Mouse (Mus musculus): ENCODE results near the gene Ank2. TPM values are rescaled to one million over a fixed set of nuclear protein-coding genes. Genes with fewer than 3 reads are reported as not detected.
"Not testable (repeated sequence)": the region's sequence is repeated elsewhere in the genome, so short reads cannot be mapped to it uniquely, and the experiment has no call there.

The Ank2 gene
- total RNA-seq, 2 experiments from 2014 or later, result 56.9 to 95.8 TPM

- DNase-seq, result no peak
Observed at GRCm38 (mm10) chr3:127350602-127351362, 148.4 kb downstream of the Ank2 start.

- DNase-seq, result no peak
Observed at GRCm38 (mm10) chr3:127348926-127349325, 150.2 kb downstream of the Ank2 start.

- DNase-seq, result no peak
Observed at GRCm38 (mm10) chr3:127345860-127346459, 153.2 kb downstream of the Ank2 start.

GRCm38 (mm10) chr3:127341300-127341699 is 157.8 kb downstream of the Ank2 start:
- DNase-seq, result no peak

- no peak for DNase-seq
Observed at GRCm38 (mm10) chr3:127334876-127335275, 164.3 kb downstream of the Ank2 start.

GRCm38 (mm10) chr3:127331562-127331961 is 167.6 kb downstream of the Ank2 start:
- DNase-seq, result no peak

GRCm38 (mm10) chr3:127326355-127326754 is 172.8 kb downstream of the Ank2 start:
- DNase-seq, result no peak

GRCm38 (mm10) chr3:127322870-127323269 is 176.3 kb downstream of the Ank2 start:
- peak; percentile 67 for DNase-seq

- DNase-seq, result no peak
Observed at GRCm38 (mm10) chr3:127321645-127322044, 177.5 kb downstream of the Ank2 start.

- not testable (repeated sequence) for DNase-seq
Observed at GRCm38 (mm10) chr3:127321031-127321430, 178.1 kb downstream of the Ank2 start.

GRCm38 (mm10) chr3:127320311-127320710 is 178.8 kb downstream of the Ank2 start:
- no peak for DNase-seq

- no peak for DNase-seq
Observed at GRCm38 (mm10) chr3:127317641-127318040, 181.5 kb downstream of the Ank2 start.

- DNase-seq, result no peak
Observed at GRCm38 (mm10) chr3:127316717-127317116, 182.4 kb downstream of the Ank2 start.

GRCm38 (mm10) chr3:127311521-127311920 is 187.6 kb downstream of the Ank2 start:
- no peak for DNase-seq

- DNase-seq, result no peak
Observed at GRCm38 (mm10) chr3:127310079-127310478, 189.1 kb downstream of the Ank2 start.

GRCm38 (mm10) chr3:127303957-127304553 is 195.1 kb downstream of the Ank2 start:
- DNase-seq, result no peak

- DNase-seq, result no peak
Observed at GRCm38 (mm10) chr3:127303041-127303440, 196.1 kb downstream of the Ank2 start.

GRCm38 (mm10) chr3:127300790-127301189 is 198.4 kb downstream of the Ank2 start:
- no peak for DNase-seq

GRCm38 (mm10) chr3:127295921-127296320 is 203.2 kb downstream of the Ank2 start:
- DNase-seq, result no peak

GRCm38 (mm10) chr3:127294610-127295349 is 204.4 kb downstream of the Ank2 start:
- no peak for DNase-seq

- DNase-seq, result no peak
Observed at GRCm38 (mm10) chr3:127294079-127294478, 205.1 kb downstream of the Ank2 start.

- no peak for DNase-seq
Observed at GRCm38 (mm10) chr3:127293479-127293874, 205.7 kb downstream of the Ank2 start.
